Mouse (Mus musculus) liver, embryonic 11.5 days (tissue): Measurements from ENCODE around the gene Six6. TPM values are rescaled to one million over a fixed set of nuclear protein-coding genes. Genes with fewer than 3 reads are reported as not detected.

Experiments used
- polyA plus RNA-seq: library from polyadenylated mRNA; unstranded; fragments of >200 nt; fragmentation: Nextera tagmentation; extraction: Ambion mirVana; gene quantifications from 2 replicates; pipeline ENCODE4 v1.2.1, GENCODE M21; 2014

Gene Six6
- polyA plus RNA-seq, 1 experiment from 2014 or later: not detected

Other genes with a start within 250 kb of the Six6 start
- 46.4 and 48.8 TPM in 2 replicates for gene Ppm1a, start 182.4 kb upstream of the Six6 start, polyA plus RNA-seq
- 3.1 and 3.5 TPM in 2 replicates for gene 4930447C04Rik, start 882 bp downstream of the Six6 start, polyA plus RNA-seq
- gene Six1, start 114.0 kb downstream of the Six6 start, polyA plus RNA-seq: 2.0 and 2.2 TPM in 2 replicates
- gene Six4, start 173.6 kb downstream of the Six6 start, polyA plus RNA-seq: 1.4 and 1.6 TPM in 2 replicates
- 30.5 and 31.4 TPM in 2 replicates for gene Mnat1, start 183.8 kb downstream of the Six6 start, polyA plus RNA-seq